Mouse (Mus musculus): ENCODE data around the gene Evi2a. TPM values are rescaled to one million over a fixed set of nuclear protein-coding genes. Genes with fewer than 3 reads are reported as not detected.
A peak's percentile ranks its signal among the peaks of the same experiment; 100 is the strongest.

The Evi2a gene
- polyA plus RNA-seq, 1 experiment, result 22.0 TPM

DNA sequence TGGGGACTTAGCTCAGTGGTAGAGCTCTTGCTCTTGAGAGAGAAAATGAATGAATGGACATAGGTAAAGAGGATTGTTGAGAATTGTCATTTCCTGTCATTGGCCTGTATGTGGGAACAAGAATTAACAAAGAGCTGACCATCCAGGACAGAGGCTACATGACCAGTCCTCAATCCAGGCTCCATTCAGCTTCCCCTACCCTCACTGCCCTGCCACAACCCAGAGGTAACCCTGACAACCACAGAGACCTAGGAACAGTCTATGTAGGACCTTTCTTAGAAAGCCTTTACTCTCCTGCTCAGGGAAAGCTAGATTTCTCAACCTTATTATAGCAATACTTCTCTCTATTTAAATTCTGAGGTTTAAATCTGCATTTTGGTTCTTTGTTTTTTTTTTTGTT, 9.6 kb downstream of the Evi2a start:
- no peak overlapping the region for H3K4me3 ChIP-seq (ENCODE audit: extremely low read depth, insufficient read depth, insufficient read length)
- H3K4me1 ChIP-seq (ENCODE audit: control insufficient read depth, insufficient read depth, insufficient read length), result peaks cover 8% of the 10 kb centered on the region; the same call in 1 of the 2 replicates
- no peak for TF ChIP-seq POLR2A (IDR thresholded peaks at IDR 0.05; ENCODE audit: low read depth, low read length)
- TF ChIP-seq CTCF (IDR thresholded peaks at IDR 0.05; ENCODE audit: extremely low read depth, insufficient read depth, insufficient read length, insufficient replicate concordance), result no peak
- peaks cover 7% of the 10 kb centered on the region for H3K36me3 ChIP-seq (ENCODE audit: control insufficient read depth, insufficient read depth, low read length)
- H3K27me3 ChIP-seq (ENCODE audit: control insufficient read depth, insufficient read depth, low read length), result no peaks in the 10 kb centered on the region
- peak overlapping the region; percentile 66 for H3K27ac ChIP-seq (ENCODE audit: insufficient read depth, low read length)
- no peak for DNase-seq (ENCODE audit: low read depth in 1 of 2, low spot score in 2 of 2)

DNA sequence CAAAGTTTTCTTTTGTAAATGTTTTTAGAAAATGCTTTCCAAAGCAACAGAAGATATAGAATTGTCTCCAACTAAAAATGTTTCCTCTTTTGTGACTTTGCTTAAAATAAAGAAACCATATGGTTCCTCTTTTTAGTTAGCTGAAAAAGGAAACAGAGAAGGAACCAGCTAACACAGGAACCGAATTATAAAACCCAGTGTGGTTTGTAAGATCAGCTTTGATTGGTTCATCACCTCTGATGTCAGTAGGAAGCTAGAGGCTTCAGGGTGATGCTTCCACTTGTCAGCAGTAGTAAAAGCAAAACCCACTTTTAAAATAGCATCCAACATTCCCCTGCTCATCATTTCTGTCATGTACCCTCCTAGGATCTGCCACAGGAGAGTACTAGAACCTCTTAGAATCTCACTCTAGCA, 10.5 kb downstream of the Evi2a start:
- Histone ChIP-seq H3K27me3 (ENCODE audit: control insufficient read depth, insufficient read depth, low read length) (no peaks in the 10 kb centered on the region), H3K4me1 (ENCODE audit: control insufficient read depth, insufficient read depth, insufficient read length) (peaks cover 8% of the 10 kb centered on the region; the same call in 1 of the 2 replicates), H3K36me3 (ENCODE audit: control insufficient read depth, insufficient read depth, low read length) (peaks cover 15% of the 10 kb centered on the region), H3K4me3 (ENCODE audit: extremely low read depth, insufficient read depth, insufficient read length) (no peak overlapping the region), H3K27ac (ENCODE audit: insufficient read depth, low read length) (peak overlapping the region; percentile 78; the same call in 1 of the 2 replicates)
- WGBS, result 5% methylated on average over 1 of the region's 1 CpGs
- TF ChIP-seq CTCF (IDR thresholded peaks at IDR 0.05; ENCODE audit: extremely low read depth, insufficient read depth, insufficient read length, insufficient replicate concordance), result no peak
- peak; percentile 10; the same call in 1 of the 2 replicates for TF ChIP-seq POLR2A (IDR thresholded peaks at IDR 0.05; ENCODE audit: low read depth, low read length)
- DNase-seq (ENCODE audit: low read depth in 1 of 2, low spot score in 2 of 2), result peak; percentile 33 to 91

DNA sequence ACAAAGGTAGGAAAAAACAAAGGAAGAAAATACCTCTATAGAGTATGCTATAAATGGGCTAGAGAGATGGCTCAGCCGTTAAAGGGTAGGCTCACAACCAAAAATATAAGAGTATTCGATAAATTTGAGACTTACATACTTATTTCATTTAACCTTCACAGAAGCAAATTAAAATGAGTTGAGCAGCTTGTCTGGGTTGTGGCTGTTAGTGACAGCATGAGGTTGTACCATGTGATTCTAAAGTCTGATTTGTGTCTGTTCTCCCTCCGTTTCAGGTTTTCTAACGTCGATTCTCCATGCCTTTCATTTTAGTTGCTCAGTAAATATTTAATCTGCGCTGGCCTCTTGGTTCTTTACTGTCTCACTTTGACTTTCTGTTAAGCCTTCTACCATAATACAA, 11.1 kb downstream of the Evi2a start:
- H3K4me1 ChIP-seq (ENCODE audit: control insufficient read depth, insufficient read depth, insufficient read length), result peaks cover 6% of the 10 kb centered on the region; the same call in 1 of the 2 replicates
- H3K36me3 ChIP-seq (ENCODE audit: control insufficient read depth, insufficient read depth, low read length), result peaks cover 17% of the 10 kb centered on the region
- peak overlapping the region; percentile 65; the same call in 1 of the 2 replicates for H3K27ac ChIP-seq (ENCODE audit: insufficient read depth, low read length)
- no peak for DNase-seq (ENCODE audit: low read depth in 1 of 2, low spot score in 2 of 2)
- TF ChIP-seq POLR2A (IDR thresholded peaks at IDR 0.05; ENCODE audit: low read depth, low read length) (no peak), CTCF (IDR thresholded peaks at IDR 0.05; ENCODE audit: extremely low read depth, insufficient read depth, insufficient read length, insufficient replicate concordance) (no peak)
- peak overlapping the region; percentile 29; the same call in 1 of the 2 replicates for H3K4me3 ChIP-seq (ENCODE audit: extremely low read depth, insufficient read depth, insufficient read length)
- H3K27me3 ChIP-seq (ENCODE audit: control insufficient read depth, insufficient read depth, low read length), result no peaks in the 10 kb centered on the region
- WGBS, result 38% methylated on average over 6 of the region's 6 CpGs

DNA sequence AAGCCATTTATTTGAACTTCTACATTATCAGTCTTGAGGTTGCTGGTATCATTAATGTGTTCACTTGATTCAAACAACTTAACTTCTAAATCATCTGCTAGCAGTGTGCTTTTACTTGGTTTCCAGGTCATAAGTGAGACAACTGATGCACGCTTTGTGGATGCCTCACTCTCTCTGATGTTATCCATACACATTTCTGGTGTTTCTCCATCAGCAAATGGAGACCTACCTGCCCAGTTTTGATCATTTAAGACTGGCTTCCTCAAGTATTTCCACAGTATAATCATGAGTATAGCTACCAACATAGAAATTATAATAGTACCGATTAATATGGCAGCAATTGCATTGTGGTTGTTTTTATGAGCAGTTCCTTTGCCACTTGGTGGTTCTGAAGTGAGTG, 14.6 kb downstream of the Evi2a start:
- Histone ChIP-seq H3K36me3 (ENCODE audit: control insufficient read depth, insufficient read depth, low read length) (peaks cover 21% of the 10 kb centered on the region), H3K4me1 (ENCODE audit: control insufficient read depth, insufficient read depth, insufficient read length) (peaks cover 2% of the 10 kb centered on the region; the same call in 1 of the 2 replicates), H3K27me3 (ENCODE audit: control insufficient read depth, insufficient read depth, low read length) (no peaks in the 10 kb centered on the region), H3K4me3 (ENCODE audit: extremely low read depth, insufficient read depth, insufficient read length) (no peak overlapping the region), H3K27ac (ENCODE audit: insufficient read depth, low read length) (no peak overlapping the region)
- TF ChIP-seq POLR2A (IDR thresholded peaks at IDR 0.05; ENCODE audit: low read depth, low read length) (no peak), CTCF (IDR thresholded peaks at IDR 0.05; ENCODE audit: extremely low read depth, insufficient read depth, insufficient read length, insufficient replicate concordance) (no peak)
- WGBS, result 93% methylated on average over 2 of the region's 2 CpGs
- no peak for DNase-seq (ENCODE audit: low read depth in 1 of 2, low spot score in 2 of 2)

DNA sequence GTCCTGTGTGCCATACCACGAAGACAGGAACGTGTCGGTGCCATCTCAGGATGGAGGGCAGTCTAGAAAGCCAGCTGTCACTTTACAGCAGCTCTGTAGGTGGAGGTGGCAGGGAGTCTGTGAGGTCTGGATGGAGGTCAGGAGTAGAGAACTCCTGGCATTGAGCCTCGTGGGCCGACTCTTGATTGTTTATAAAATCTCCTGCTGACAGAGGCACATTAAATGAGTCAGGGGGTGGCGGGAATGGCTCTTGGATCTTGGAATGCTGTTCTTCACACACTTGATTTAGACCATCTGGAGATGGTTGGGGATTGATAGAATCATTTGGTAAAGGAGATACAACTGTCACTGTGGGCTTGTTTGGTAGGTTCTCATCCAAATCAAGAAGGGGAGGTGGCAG, 15.1 kb downstream of the Evi2a start:
- H3K4me3 ChIP-seq (ENCODE audit: extremely low read depth, insufficient read depth, insufficient read length), result no peak overlapping the region
- H3K36me3 ChIP-seq (ENCODE audit: control insufficient read depth, insufficient read depth, low read length), result peaks cover 21% of the 10 kb centered on the region
- H3K27ac ChIP-seq (ENCODE audit: insufficient read depth, low read length), result no peak overlapping the region
- 87% methylated on average over 6 of the region's 6 CpGs for WGBS
- DNase-seq (ENCODE audit: low read depth in 1 of 2, low spot score in 2 of 2), result no peak
- peaks cover 2% of the 10 kb centered on the region; the same call in 1 of the 2 replicates for H3K4me1 ChIP-seq (ENCODE audit: control insufficient read depth, insufficient read depth, insufficient read length)
- no peaks in the 10 kb centered on the region for H3K27me3 ChIP-seq (ENCODE audit: control insufficient read depth, insufficient read depth, low read length)
- TF ChIP-seq CTCF (IDR thresholded peaks at IDR 0.05; ENCODE audit: extremely low read depth, insufficient read depth, insufficient read length, insufficient replicate concordance) (no peak), POLR2A (IDR thresholded peaks at IDR 0.05; ENCODE audit: low read depth, low read length) (no peak)

DNA sequence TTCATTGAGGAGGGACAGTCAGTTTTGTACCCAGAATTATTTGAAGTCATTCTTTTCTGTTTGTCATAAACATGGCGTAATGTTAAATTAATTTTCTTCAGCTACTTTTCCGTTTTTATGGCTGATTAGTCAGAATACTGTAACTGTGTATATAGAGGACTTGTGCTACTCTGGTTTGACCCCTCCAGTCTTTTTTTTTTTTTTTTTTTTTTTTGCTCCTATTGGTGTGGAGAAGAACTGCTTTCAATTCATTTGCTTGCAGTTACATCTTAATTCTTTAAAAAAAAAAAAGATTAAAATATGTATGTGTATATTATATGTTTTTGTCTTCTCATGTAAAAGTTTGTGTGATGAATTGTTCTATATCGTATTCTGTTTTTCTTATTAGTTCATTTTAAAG, 18.4 kb downstream of the Evi2a start:
- Histone ChIP-seq H3K36me3 (ENCODE audit: control insufficient read depth, insufficient read depth, low read length) (peaks cover 21% of the 10 kb centered on the region), H3K4me3 (ENCODE audit: extremely low read depth, insufficient read depth, insufficient read length) (no peak overlapping the region), H3K4me1 (ENCODE audit: control insufficient read depth, insufficient read depth, insufficient read length) (0 out of 2 replicates have a peak, but pooled peaks cover 2% of the 10 kb centered on the region), H3K27me3 (ENCODE audit: control insufficient read depth, insufficient read depth, low read length) (no peaks in the 10 kb centered on the region), H3K27ac (ENCODE audit: insufficient read depth, low read length) (no peak overlapping the region)
- TF ChIP-seq CTCF (IDR thresholded peaks at IDR 0.05; ENCODE audit: extremely low read depth, insufficient read depth, insufficient read length, insufficient replicate concordance), result no peak
- TF ChIP-seq POLR2A (IDR thresholded peaks at IDR 0.05; ENCODE audit: low read depth, low read length), result no peak
- 95% methylated on average over 3 of the region's 3 CpGs for WGBS
- no peak for DNase-seq (ENCODE audit: low read depth in 1 of 2, low spot score in 2 of 2)

DNA sequence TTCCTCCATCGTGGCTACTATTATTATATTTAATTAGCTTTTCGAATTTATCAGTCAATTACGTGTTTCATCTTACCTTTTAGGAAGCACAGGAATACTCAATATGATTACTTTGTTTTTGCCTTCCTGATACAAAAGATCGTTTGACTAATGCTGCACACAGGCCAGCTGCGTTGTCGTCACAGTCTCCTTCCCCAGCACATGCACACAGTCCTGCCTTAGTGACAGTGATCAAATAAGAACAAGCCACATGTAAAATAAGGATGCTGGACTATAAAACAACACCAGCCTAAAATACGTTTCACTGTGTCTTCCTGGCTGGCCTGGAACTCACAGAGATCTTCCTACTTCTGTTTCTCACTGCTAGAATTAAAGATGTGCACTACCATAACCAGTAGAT, 25.9 kb downstream of the Evi2a start:
- Histone ChIP-seq H3K27ac (ENCODE audit: insufficient read depth, low read length) (no peak overlapping the region), H3K4me1 (ENCODE audit: control insufficient read depth, insufficient read depth, insufficient read length) (no peaks in the 10 kb centered on the region), H3K27me3 (ENCODE audit: control insufficient read depth, insufficient read depth, low read length) (no peaks in the 10 kb centered on the region), H3K4me3 (ENCODE audit: extremely low read depth, insufficient read depth, insufficient read length) (no peak overlapping the region), H3K36me3 (ENCODE audit: control insufficient read depth, insufficient read depth, low read length) (no peaks in the 10 kb centered on the region)
- WGBS, result 93% methylated on average over 7 of the region's 7 CpGs
- no peak for DNase-seq (ENCODE audit: low read depth in 1 of 2, low spot score in 2 of 2)
- TF ChIP-seq POLR2A (IDR thresholded peaks at IDR 0.05; ENCODE audit: low read depth, low read length) (no peak), CTCF (IDR thresholded peaks at IDR 0.05; ENCODE audit: extremely low read depth, insufficient read depth, insufficient read length, insufficient replicate concordance) (no peak)
